Mouse (Mus musculus) hindbrain, embryonic 16.5 days (tissue): ENCODE results near the gene 4932438A13Rik. TPM values are rescaled to one million over a fixed set of nuclear protein-coding genes. Genes with fewer than 3 reads are reported as not detected.

Experiments
- ATAC-seq: fragments of 200-750 bp; cut with Nextera tagmentation; 2 replicates; pipeline ENCODE4 v1.8.0; 2017; ENCODE audit warnings: moderate TSS enrichment, moderate library complexity
- H3K27ac ChIP-seq: fragments of 300-500 bp; sonication (generic); 2 replicates; pipeline ENCODE4 v1.5.1; 2014; ENCODE audit warnings: low read depth, mild to moderate bottlenecking, control low read depth, low read length, moderate library complexity
- H3K27me3 ChIP-seq: fragments of 300-500 bp; sonication (generic); replicated peaks from 2 replicates; pipeline ENCODE4 v1.6.1; 2014; ENCODE audit warnings: low read length; ENCODE audit not compliant: control insufficient read depth, insufficient read depth
- H3K36me3 ChIP-seq: fragments of 300-500 bp; sonication (generic); 2 replicates; pipeline ENCODE4 v1.6.1; 2014; ENCODE audit warnings: mild to moderate bottlenecking, low read length, moderate library complexity, mixed read lengths; ENCODE audit not compliant: control insufficient read depth, insufficient read depth
- H3K4me1 ChIP-seq: fragments of 300-500 bp; sonication (generic); 2 replicates; pipeline ENCODE4 v1.6.1; 2014; ENCODE audit warnings: low read depth, low read length; ENCODE audit not compliant: control insufficient read depth, insufficient read depth
- H3K4me2 ChIP-seq: fragments of 300-500 bp; sonication (generic); 2 replicates; pipeline ENCODE4 v1.6.1; 2014; ENCODE audit warnings: mild to moderate bottlenecking, low read length, control low read depth, moderate library complexity
- H3K4me3 ChIP-seq: fragments of 300-500 bp; sonication (generic); 2 replicates; pipeline ENCODE4 v1.5.1; 2014; ENCODE audit warnings: mild to moderate bottlenecking, low read length, control low read depth, moderate library complexity
- H3K9ac ChIP-seq: fragments of 300-500 bp; sonication (generic); 2 replicates; pipeline ENCODE4 v1.6.1; 2014; ENCODE audit warnings: low read depth, mild to moderate bottlenecking, control low read depth, low read length, moderate library complexity
- H3K9me3 ChIP-seq: fragments of 300-500 bp; sonication (generic); 2 replicates; pipeline ENCODE4 v1.6.1; 2014; ENCODE audit warnings: mild to moderate bottlenecking, low read length, moderate library complexity; ENCODE audit not compliant: control insufficient read depth
- WGBS: fragments of 180-500 bp; shearing (Covaris S2); extraction: QIAGEN DNeasy Blood & Tissue Kit; methylation state at CpG from one replicate; pipeline ENCODE4 v1.1.7; 2014; 5-methylcytosine and 5-hydroxymethylcytosine counted together
- polyA plus RNA-seq: library from polyadenylated mRNA; unstranded; fragments of >200 nt; fragmentation: Nextera tagmentation; extraction: Ambion mirVana; gene quantifications from 2 replicates; pipeline ENCODE4 v1.2.1, GENCODE M21; 2015

Gene 4932438A13Rik
- polyA plus RNA-seq, 1 experiment from 2014 or later = 77.1 TPM

GRCm38 (mm10) chr3:37063406-37063805, 200.5 kb downstream of the 4932438A13Rik start, which contains the start of gene Adad1:
TSS of gene Adad1 (plus strand) at chr3:37063527.
- Histone ChIP-seq H3K27me3 (no peaks in the 10 kb centered on the region), H3K27ac (no peak within 1 kb of the TSS), H3K9me3 (peaks cover 9% of the 10 kb centered on the region), H3K36me3 (no peaks in the 10 kb centered on the region), H3K9ac (no peak within 1 kb of the TSS), H3K4me2 (peak within 1 kb of the TSS; percentile 46), H3K4me3 (peak within 1 kb of the TSS; percentile 29), H3K4me1 (no peaks in the 10 kb centered on the region)
- WGBS = 59% methylated on average over 39 of the region's 39 CpGs
- ATAC-seq = peak; percentile 45; the same call in 1 of the 2 replicates

DNA sequence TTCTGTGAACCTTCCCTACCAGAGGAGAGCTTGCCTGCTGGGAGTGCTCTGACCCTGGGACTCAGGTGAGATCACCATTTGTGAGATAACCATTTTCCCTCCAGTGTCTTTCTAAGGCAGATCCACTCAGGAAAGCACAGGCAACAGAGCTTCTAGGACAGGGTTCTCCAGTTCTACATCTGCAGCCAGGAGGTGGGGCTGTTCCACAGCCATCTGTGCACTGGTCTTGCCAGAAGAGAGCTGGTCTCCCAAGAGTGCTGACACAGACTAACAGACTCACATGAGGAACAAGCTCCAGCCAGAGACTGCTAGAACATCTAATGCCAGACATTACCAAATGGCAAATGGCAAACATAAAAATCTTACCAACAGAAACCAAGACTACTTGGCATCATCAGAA, 210.3 kb downstream of the 4932438A13Rik start:
- no peaks in the 10 kb centered on the region for H3K27me3 ChIP-seq
- H3K4me1 ChIP-seq = no peaks in the 10 kb centered on the region
- no peak overlapping the region for H3K9ac ChIP-seq
- no peak overlapping the region for H3K4me2 ChIP-seq
- ATAC-seq = no peak
- H3K36me3 ChIP-seq = no peaks in the 10 kb centered on the region
- no peak overlapping the region for H3K4me3 ChIP-seq
- no peaks in the 10 kb centered on the region; the same call in 1 of the 2 replicates for H3K9me3 ChIP-seq
- no peak overlapping the region for H3K27ac ChIP-seq

GRCm38 (mm10) chr3:37084860-37085259, 222.0 kb downstream of the 4932438A13Rik start:
- Histone ChIP-seq H3K4me3 (no peak overlapping the region), H3K4me2 (no peak overlapping the region), H3K27me3 (no peaks in the 10 kb centered on the region), H3K9me3 (no peaks in the 10 kb centered on the region), H3K27ac (no peak overlapping the region), H3K9ac (no peak overlapping the region), H3K36me3 (no peaks in the 10 kb centered on the region), H3K4me1 (no peaks in the 10 kb centered on the region)
- WGBS = 83% methylated on average over 4 of the region's 4 CpGs
- no peak for ATAC-seq

GRCm38 (mm10) chr3:37090721-37091120, 227.8 kb downstream of the 4932438A13Rik start:
- no peaks in the 10 kb centered on the region for H3K36me3 ChIP-seq
- no peak overlapping the region for H3K27ac ChIP-seq
- no peak overlapping the region for H3K4me2 ChIP-seq
- H3K4me3 ChIP-seq = no peak overlapping the region
- no peak for ATAC-seq
- no peaks in the 10 kb centered on the region for H3K4me1 ChIP-seq
- H3K9me3 ChIP-seq = no peaks in the 10 kb centered on the region
- H3K27me3 ChIP-seq = no peaks in the 10 kb centered on the region
- no peak overlapping the region for H3K9ac ChIP-seq

Other genes starting within 250 kb of the 4932438A13Rik start
- gene Bbs7, start 249.6 kb upstream of the 4932438A13Rik start, polyA plus RNA-seq = 23.7 and 25.4 TPM in 2 replicates
- 11.3 and 14.6 TPM in 2 replicates for gene Trpc3, start 172.9 kb upstream of the 4932438A13Rik start, polyA plus RNA-seq
- gene Adad1, start 200.4 kb downstream of the 4932438A13Rik start, polyA plus RNA-seq = 0.07 and 0.25 TPM in 2 replicates